Mouse (Mus musculus): ENCODE results near the gene Cd209c. TPM values are rescaled to one million over a fixed set of nuclear protein-coding genes. Genes with fewer than 3 reads are reported as not detected.

Cd209c gene
- polyA plus RNA-seq (2014; fragmentation: Nextera tagmentation; extraction: Ambion mirVana) = 0.28 and 0.79 TPM in 2 replicates

DNA sequence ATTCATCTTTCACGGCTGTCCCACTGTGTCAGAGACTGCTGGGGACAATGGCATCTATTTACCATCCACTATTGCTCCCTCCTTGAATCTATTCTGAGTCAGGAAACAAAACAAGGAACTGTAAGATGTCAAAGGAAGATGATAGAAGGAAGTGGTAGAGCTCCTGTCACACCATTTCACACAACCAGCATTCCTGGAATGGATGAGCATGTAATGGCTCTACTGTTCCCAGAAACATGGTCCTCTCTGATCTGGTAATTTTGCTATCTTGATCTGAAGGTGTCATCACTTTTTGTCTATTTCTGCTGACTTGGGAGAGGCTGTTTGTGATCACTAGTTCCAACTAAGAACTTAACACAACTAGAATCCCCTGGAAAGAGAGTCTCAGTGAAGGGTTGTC is at the start of gene Cd209c:
Cd209c (minus strand) TSS at position 101 of the 400 bp plus-strand sequence.
- DNase-seq (ENCODE audit: low spot score) (no peak), ATAC-seq (ENCODE audit: low read depth) (no peak)
- no peaks in the 10 kb centered on the region for H3K4me1 ChIP-seq (ENCODE audit: control insufficient read depth, insufficient read depth, low read length)
- no peak within 1 kb of the TSS for H3K9ac ChIP-seq (ENCODE audit: low read depth, low read length)
- H3K27ac ChIP-seq (replicated peaks; ENCODE audit: low read depth, low read length) = no peak within 1 kb of the TSS
- no peaks in the 10 kb centered on the region for H3K9me3 ChIP-seq (ENCODE audit: control insufficient read depth, low read length)
- no peaks in the 10 kb centered on the region for H3K36me3 ChIP-seq (ENCODE audit: control insufficient read depth, insufficient read depth, low read length)
- H3K27me3 ChIP-seq (replicated peaks; ENCODE audit: control insufficient read depth, insufficient read depth, low read length) = no peaks in the 10 kb centered on the region
- 80% methylated on average over 1 of the region's 1 CpGs for WGBS
- H3K4me3 ChIP-seq (ENCODE audit: low read depth, low read length) = no peak within 1 kb of the TSS
- no peak within 1 kb of the TSS for H3K4me2 ChIP-seq (ENCODE audit: low read depth, low read length)

DNA sequence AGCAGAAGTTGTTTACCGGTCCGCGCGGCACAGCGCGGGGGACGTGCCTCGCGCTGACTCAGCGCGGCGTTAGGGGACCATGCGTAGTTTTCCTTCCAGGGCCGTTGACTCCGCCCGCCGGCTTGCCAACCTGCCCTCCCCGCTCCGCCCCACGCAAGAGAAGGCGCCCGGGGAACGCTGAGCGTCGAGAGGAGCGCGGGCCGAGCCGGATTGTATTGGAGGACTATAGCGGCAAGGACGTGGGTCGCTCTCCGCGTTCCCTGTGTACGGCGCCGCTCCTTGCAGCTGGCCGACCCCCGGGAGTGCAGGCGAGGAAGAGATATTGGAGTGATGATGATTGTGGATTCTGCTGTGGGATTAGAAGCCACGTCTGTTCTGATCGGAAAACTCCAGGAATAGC is 39.7 kb upstream of the Cd209c start:
- H3K36me3 ChIP-seq (ENCODE audit: control insufficient read depth, insufficient read depth, low read length) = no peaks in the 10 kb centered on the region
- DNase-seq (ENCODE audit: low spot score) (no peak), ATAC-seq (ENCODE audit: low read depth) (no peak)
- H3K27ac ChIP-seq (replicated peaks; ENCODE audit: low read depth, low read length) = no peak overlapping the region
- no peaks in the 10 kb centered on the region for H3K9me3 ChIP-seq (ENCODE audit: control insufficient read depth, low read length)
- no peaks in the 10 kb centered on the region for H3K4me1 ChIP-seq (ENCODE audit: control insufficient read depth, insufficient read depth, low read length)
- H3K27me3 ChIP-seq (replicated peaks; ENCODE audit: control insufficient read depth, insufficient read depth, low read length) = no peaks in the 10 kb centered on the region
- no peak overlapping the region for H3K4me3 ChIP-seq (ENCODE audit: low read depth, low read length)
- peak overlapping the region; percentile 23; the same call in 1 of the 2 replicates for H3K4me2 ChIP-seq (ENCODE audit: low read depth, low read length)
- H3K9ac ChIP-seq (ENCODE audit: low read depth, low read length) = no peak overlapping the region
- WGBS = 38% methylated on average over 36 of the region's 42 CpGs

DNA sequence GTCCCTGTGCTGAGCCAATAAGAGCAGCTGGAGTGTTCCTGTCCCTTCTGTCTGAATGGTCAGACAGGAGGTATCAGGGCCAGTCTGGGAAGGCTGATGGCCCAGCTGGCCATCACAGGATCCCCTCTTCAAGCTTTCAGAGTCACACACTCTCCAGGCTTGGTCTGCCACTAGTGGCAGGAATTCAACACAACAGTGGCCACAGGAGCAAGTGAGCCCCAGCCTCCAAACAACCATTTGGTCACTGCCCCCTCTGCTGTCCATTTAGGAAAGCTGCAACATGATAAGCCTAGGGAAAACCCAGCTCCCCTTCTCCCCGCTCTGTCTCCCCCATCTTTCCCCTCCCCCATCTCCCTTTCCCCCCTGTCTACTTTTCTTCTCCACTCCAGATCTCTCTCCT is 1.5 kb upstream of the Cd209c start:
- Histone ChIP-seq H3K4me1 (ENCODE audit: control insufficient read depth, insufficient read depth, low read length) (no peaks in the 10 kb centered on the region), H3K4me2 (ENCODE audit: low read depth, low read length) (no peak overlapping the region), H3K9ac (ENCODE audit: low read depth, low read length) (no peak overlapping the region), H3K27ac (replicated peaks; ENCODE audit: low read depth, low read length) (no peak overlapping the region), H3K27me3 (replicated peaks; ENCODE audit: control insufficient read depth, insufficient read depth, low read length) (no peaks in the 10 kb centered on the region), H3K36me3 (ENCODE audit: control insufficient read depth, insufficient read depth, low read length) (no peaks in the 10 kb centered on the region), H3K4me3 (ENCODE audit: low read depth, low read length) (no peak overlapping the region), H3K9me3 (ENCODE audit: control insufficient read depth, low read length) (no peaks in the 10 kb centered on the region)
- 90% methylated on average over 1 of the region's 1 CpGs for WGBS
- no peak for DNase-seq (ENCODE audit: low spot score)
- no peak for ATAC-seq (ENCODE audit: low read depth)

DNA sequence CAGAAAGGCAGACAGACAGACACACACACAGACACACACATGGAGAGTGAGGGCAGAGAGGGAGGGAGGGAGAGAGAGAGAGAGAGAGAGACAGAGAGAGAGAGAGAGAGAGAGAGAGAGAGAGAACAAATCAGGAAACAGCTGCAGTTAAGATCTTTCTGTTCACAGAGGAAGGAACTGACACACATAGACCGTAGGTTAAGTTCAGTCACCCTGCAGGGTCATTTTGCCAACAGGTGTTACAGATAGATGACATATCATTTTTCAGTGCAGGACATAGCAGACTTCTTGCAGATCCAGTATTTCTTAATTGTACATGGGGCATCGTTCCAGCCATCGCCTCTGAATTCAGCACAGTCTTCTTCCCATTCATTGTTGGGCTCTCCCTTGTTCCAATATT is 14.5 kb downstream of the Cd209c start:
- no peaks in the 10 kb centered on the region for H3K36me3 ChIP-seq (ENCODE audit: control insufficient read depth, insufficient read depth, low read length)
- no peaks in the 10 kb centered on the region for H3K9me3 ChIP-seq (ENCODE audit: control insufficient read depth, low read length)
- H3K27ac ChIP-seq (replicated peaks; ENCODE audit: low read depth, low read length) = no peak overlapping the region
- H3K9ac ChIP-seq (ENCODE audit: low read depth, low read length) = no peak overlapping the region
- H3K4me3 ChIP-seq (ENCODE audit: low read depth, low read length) = no peak overlapping the region
- no peaks in the 10 kb centered on the region for H3K4me1 ChIP-seq (ENCODE audit: control insufficient read depth, insufficient read depth, low read length)
- H3K27me3 ChIP-seq (replicated peaks; ENCODE audit: control insufficient read depth, insufficient read depth, low read length) = no peaks in the 10 kb centered on the region
- DNase-seq (ENCODE audit: low spot score) = no peak
- ATAC-seq (ENCODE audit: low read depth) = no peak
- 90% methylated on average over 3 of the region's 3 CpGs for WGBS
- H3K4me2 ChIP-seq (ENCODE audit: low read depth, low read length) = no peak overlapping the region

DNA sequence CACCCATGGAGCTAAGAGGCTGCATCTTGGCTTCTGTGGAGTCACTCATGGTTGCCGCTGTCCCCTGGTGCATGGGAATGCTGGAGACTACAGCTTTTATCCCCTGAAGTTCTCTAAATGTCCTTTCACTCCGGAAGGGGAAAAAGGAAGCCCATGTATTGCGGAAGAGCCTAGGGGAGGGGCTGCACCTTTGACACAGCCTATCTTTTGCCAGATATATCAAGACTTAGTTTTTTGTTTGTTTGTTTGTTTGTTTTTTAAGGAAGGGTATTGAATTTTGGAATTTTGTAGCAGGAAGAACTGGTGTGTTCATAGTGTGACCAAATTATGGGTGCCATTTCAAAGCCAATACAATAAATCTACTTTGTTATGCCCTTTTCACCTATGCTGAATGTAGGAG is 27.8 kb downstream of the Cd209c start, which contains the start of gene Cd209b:
Cd209b (minus strand) TSS at position 101 of the 400 bp plus-strand sequence.
- H3K27me3 ChIP-seq (replicated peaks; ENCODE audit: control insufficient read depth, insufficient read depth, low read length) = no peaks in the 10 kb centered on the region
- ATAC-seq (ENCODE audit: low read depth) (no peak), DNase-seq (ENCODE audit: low spot score) (no peak)
- H3K27ac ChIP-seq (replicated peaks; ENCODE audit: low read depth, low read length) = no peak within 1 kb of the TSS
- H3K36me3 ChIP-seq (ENCODE audit: control insufficient read depth, insufficient read depth, low read length) = no peaks in the 10 kb centered on the region
- no peak within 1 kb of the TSS for H3K4me3 ChIP-seq (ENCODE audit: low read depth, low read length)
- H3K9ac ChIP-seq (ENCODE audit: low read depth, low read length) = no peak within 1 kb of the TSS
- no peaks in the 10 kb centered on the region for H3K9me3 ChIP-seq (ENCODE audit: control insufficient read depth, low read length)
- no peaks in the 10 kb centered on the region for H3K4me1 ChIP-seq (ENCODE audit: control insufficient read depth, insufficient read depth, low read length)
- 89% methylated on average over 3 of the region's 3 CpGs for WGBS
- H3K4me2 ChIP-seq (ENCODE audit: low read depth, low read length) = no peak within 1 kb of the TSS

Other genes with a start within 250 kb of the Cd209c start
- not detected in 2 replicates for gene Clec4g, start 234.1 kb downstream of the Cd209c start, polyA plus RNA-seq (2014; fragmentation: Nextera tagmentation; extraction: Ambion mirVana)
- 0.50 and 1.1 TPM in 2 replicates for gene Cd209a, start 205.8 kb downstream of the Cd209c start, polyA plus RNA-seq (2014; fragmentation: Nextera tagmentation; extraction: Ambion mirVana)
- not detected in 2 replicates for gene Cd209e, start 100.4 kb downstream of the Cd209c start, polyA plus RNA-seq (2014; fragmentation: Nextera tagmentation; extraction: Ambion mirVana)
- 0.22 TPM in 1 of 2 replicates, not detected in the other for gene Cd209d, start 76.2 kb downstream of the Cd209c start, polyA plus RNA-seq (2014; fragmentation: Nextera tagmentation; extraction: Ambion mirVana)
- 0.17 TPM in 1 of 2 replicates, not detected in the other for gene Cd209b, start 27.9 kb downstream of the Cd209c start, polyA plus RNA-seq (2014; fragmentation: Nextera tagmentation; extraction: Ambion mirVana)
- 0.19 and 0.21 TPM in 2 replicates for gene Cd209f, start 151.1 kb upstream of the Cd209c start, polyA plus RNA-seq (2014; fragmentation: Nextera tagmentation; extraction: Ambion mirVana)
- not detected in 2 replicates for gene Cd209g, start 179.4 kb upstream of the Cd209c start, polyA plus RNA-seq (2014; fragmentation: Nextera tagmentation; extraction: Ambion mirVana)
- gene Evi5l, start 211.8 kb upstream of the Cd209c start, polyA plus RNA-seq (2014; fragmentation: Nextera tagmentation; extraction: Ambion mirVana) = 18.7 and 24.9 TPM in 2 replicates